Mouse (Mus musculus) kidney, postnatal 10 days (tissue): Measurements from ENCODE around the gene Stat4.
A peak's percentile ranks its signal among the peaks of the same experiment; 100 is the strongest.
"Not testable (repeated sequence)": the region's sequence is repeated elsewhere in the genome, so short reads cannot be mapped to it uniquely, and the experiment has no call there.

ENCODE experiments used
- DNase-seq: peaks from one replicate; pipeline ENCODE4 v3.0.0; 2021; ENCODE audit warnings: mixed read lengths

Stat4 gene

DNA sequence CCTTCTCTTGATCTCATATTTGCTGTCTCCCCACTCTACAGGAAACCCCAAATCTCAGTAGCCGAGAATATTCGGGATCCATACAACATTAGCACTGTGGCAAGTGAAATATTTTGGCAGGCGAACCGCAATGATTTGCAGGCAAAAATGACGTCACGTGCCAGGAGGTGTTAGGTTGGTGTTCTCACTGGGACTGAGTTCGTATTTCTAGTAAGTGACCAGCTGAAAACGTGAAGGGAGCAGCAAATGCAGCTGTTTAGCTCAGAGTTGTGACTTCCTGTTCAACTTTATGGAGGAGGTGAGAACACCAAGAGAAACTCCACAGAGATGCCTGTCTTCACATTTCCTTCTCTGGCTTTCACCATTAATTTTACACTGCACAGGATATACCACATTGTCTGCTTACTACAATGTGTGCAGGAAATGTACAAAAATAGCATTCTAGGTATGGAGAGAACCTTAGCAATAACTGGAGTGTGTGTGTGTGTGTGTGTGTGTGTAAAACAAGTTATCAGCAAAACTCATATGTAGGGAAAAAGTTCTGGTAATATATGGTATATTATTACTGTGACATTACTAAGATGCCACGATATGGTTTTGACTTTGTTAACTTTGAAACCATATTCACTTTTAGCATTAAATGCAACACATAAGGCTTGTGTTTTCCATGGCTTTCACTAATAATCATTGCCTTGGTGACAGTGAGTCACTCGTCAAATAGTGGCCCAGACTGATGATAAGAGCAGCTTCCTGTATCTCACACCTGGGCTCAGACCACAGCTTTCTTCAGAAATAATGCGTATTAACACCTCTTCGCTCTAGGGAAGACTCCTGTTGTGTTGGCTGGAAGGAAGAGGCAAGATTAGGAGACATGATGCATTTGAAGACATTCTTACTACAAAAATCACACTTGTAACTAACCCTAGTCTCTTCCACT lies 48.1 kb downstream of the Stat4 start:
- DNase-seq, result no peak

DNA sequence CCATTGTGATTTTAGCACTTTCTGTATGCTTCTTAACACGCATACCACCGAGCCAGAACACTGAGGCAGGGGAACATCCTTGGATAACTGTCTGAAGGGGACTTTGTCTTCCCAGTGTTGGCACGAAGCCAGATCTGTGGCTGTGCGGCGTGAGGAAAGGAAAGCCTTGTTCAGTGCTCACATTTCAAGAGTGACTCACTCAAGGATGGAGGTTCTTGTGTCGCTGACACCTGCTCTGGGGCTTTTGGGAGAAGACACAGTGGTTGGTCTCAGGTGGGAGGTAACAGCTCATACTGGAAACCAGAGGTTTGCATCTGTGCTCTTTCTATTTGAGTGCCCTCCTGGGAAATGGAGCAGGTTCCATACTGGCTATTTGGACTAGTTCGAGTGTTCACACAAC lies 52.2 kb downstream of the Stat4 start:
- peak; percentile 57 for DNase-seq

DNA sequence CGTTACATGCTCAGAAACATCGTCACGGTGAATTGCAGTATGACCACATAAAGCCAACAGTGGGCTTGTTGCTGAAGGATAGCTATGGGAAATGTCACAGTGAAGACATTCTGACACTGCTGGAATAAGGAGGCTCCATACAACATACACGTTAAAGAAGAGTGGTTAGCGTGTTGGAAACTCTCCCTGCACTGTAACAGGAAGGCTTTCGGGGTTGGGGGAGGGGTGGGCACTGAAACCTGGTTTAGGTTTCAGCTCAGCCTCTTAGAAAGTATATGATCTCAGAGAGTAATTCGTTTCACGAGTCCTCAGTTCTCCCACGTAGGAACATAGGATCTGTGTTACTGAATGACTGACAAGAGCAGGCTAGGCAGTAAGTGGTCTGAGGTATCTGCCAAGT lies 52.7 kb downstream of the Stat4 start:
- DNase-seq, result no peak

DNA sequence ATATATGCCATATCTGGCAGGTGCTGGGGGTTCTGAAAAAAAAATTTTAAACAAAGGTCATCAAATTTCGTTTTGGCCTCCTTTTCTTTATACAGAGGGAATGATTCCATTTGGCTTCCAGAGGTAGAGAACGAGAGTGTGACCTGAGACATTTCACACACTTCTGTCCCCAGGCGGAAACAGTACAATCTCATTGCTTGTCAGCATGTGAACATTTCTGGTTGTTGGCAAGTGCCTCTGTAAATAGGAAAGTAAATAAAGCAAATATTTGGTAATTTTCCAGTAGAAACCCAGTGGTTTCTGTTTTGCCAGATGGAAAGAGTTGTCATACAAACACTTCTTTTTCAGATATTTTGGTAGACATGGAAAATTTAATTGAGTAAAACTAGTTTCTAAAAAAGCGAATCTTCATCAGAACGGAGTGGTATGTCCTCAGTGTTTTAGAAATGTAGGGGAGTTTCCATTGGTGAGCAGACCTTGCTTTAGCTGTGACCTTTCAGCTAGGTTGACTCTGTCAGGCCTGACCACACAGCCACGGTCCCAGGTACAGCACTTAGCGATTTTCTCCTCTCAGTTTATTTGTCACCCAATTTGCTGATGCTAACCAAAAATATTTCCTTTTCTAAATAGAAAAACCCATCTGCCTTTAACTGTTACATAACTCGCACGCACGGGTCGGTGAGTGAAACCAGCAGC lies 53.6 kb downstream of the Stat4 start:
- no peak for DNase-seq

DNA sequence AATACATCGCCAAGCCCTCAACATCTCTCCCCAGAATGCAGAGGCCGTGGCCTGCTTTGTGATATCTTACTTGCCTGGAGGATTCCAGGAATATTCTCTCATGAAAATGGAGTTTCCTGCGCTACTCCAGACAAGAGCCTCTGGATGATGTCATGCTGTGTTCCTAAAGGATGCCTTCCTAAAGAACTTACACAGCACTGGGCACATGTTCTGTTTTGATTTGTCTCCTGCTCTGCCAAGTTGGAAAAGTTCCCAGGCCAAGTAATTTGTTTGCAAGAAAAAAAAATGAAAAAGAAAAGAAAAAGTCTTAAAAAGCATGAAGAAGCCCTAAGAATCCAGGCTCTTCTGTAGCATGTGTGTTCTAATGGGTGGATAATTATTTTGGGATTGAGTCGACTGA lies 56.2 kb downstream of the Stat4 start:
- no peak for DNase-seq

DNA sequence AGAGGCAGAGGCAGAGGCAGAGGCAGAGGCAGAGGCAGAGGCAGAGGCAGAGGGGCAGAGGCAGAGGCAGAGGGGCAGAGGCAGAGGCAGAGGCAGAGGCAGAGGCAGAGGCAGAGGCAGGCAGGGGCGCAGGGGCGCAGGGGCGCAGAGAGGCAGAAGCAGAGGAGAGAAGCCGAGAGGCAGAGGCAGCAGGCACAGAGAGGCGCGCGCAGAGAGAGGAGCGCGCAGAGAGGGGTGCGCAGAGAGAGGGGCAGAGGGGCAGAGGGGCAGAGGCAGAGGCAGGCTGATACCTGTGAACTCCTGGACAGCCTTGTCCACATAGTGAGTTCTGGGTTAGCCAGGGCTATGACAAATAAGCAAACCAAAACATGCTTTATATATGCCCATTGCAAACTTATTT lies 59.9 kb downstream of the Stat4 start:
- not testable (repeated sequence) for DNase-seq

DNA sequence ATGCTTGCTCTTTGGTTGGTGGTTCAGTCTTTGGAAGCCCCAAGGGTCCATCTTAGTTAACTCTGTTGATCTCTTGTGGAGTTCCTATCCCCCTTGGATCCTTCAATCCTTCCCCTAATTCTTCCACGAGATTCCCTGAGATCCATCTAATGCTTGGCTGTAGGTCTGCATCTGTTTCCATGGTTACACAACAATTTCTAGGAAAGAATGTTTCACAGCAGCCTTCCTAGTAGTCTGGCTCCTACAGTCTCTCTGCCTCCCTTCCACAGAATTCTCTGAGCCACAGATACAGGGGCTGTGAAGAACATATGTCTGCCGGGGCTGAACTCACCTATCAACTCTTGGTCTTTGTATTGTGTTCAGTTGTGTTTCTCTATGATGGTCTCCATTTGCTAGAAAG lies 61.8 kb downstream of the Stat4 start:
- no peak for DNase-seq

DNA sequence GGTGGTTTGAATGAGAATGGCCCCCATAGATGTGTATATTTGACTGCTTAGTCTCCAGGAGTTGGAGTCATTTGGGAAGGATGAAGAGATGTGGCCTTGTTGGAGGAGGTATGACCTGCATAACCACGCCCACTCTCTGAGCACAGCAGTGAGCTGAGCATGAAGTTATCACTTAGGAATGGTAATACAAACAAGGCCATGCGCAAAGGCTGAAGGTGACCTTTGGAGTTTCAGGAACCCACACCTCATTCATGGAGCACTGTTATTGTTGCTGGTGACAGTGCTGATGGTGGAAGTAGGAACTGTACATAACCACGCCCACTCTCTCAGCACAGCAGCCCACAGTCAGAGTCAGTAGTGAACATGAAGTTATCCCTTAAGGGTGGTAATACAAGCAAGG lies 62.9 kb downstream of the Stat4 start:
- no peak for DNase-seq

DNA sequence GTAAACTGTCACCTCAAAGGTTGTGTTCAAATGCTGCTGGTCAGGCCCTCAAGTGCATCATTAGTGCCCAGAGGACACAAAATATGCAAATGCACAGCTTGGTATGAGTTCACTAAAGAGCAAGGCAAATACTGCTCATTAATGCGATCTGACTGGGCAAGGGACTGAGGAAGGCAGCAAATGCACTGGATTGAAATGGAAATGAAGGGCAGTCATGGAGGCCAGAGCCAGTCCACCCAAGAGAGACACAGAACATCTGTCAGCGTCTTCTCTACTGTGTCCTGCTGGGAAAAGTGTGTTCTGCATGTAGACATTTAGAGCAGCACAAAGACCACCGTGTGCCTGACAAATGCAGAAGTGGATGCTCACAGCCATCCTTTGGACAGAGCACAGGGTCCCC lies 64.6 kb downstream of the Stat4 start:
- no peak for DNase-seq

DNA sequence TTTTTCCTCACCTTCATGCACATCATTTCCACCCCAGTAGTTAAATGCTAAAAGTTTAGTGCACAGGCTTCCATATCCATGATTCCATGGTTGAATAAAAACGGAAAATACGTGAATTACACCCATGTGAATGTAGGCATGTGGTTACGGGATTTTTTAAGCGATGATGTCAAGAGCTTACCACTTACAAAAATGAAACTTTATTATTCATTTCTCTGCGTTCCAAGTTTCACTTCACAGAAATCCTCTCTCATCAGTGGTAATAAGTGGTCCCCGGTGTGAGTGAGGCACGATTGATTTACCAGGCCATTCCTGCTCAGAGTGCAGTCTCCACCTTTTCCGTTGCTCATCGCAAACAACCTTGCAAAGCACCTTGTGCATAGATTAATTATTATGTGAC lies 66.0 kb downstream of the Stat4 start:
- no peak for DNase-seq

DNA sequence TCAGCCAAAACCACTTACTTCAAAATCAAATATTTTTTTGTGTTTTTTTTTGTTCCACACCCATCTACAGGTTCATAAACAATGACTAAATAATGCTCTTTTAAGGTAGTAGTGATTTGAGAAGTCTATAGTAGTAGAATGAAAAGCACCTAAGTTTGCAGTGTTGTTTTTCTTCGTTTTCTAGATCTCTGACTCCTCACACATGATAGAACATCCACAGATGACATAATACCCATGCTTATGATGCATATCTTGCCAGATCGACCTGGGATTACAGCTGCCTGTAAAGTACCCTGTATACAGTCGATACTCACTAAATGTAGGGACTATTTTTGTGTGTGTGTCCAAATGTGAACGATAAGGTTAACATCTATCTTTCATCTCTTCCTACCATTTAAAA lies 69.0 kb downstream of the Stat4 start:
- DNase-seq, result no peak

DNA sequence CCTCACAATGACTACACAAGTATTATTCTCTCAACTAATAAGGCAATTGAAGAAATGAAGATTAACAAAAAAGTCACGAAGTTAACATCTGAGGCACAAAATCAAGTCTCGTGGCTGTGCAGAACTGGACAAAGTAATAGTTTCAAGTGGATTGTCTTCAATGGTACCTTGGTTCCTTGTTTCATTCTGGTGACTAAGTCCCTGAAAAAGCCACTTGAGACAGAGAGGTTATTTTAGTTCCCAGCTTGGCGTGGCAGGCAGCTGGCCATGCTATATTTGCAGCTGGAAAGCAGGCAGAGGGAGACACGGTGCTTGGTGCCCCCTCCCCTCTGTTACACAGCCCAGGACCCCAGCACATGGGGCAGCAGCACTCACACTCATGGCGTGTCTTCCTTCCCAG lies 70.2 kb downstream of the Stat4 start:
- DNase-seq, result no peak

DNA sequence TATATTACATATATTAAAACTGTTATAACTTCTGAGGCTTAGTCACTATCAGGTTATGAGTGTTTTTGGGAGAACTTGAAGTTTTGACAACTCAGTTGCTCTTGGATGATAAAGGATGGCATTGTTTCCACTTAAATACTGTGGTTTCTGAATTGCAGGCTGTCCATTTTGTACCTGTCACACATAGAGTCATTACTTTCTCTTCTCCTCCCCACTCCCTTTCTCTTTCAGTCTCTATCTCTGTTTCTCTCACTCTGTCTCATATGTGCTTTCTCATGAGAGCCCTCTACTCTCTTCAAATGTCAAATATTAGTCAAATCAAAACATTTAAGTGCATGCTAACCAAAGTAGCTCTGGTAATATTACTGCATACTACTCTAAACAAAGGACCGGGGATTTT lies 79.3 kb downstream of the Stat4 start:
- DNase-seq, result no peak

DNA sequence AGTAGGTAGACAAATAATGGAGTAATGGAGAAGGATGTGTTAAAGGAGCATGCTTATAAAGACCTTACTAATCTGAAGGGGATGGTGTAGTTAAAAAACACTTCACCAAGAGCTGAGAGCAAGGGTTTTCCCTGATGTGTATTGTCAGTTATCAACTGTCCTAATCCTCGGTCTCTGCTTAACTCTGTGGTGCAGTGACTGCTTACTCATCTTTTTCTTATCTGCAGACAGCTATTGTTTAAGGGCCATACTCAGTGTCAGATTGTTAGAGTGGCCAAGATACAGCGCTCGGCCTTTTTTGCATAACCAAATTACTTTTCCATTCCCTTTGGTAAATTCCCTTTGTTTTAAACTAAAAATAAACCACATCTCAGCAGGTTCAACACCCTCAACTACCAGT lies 79.7 kb downstream of the Stat4 start:
- no peak for DNase-seq

DNA sequence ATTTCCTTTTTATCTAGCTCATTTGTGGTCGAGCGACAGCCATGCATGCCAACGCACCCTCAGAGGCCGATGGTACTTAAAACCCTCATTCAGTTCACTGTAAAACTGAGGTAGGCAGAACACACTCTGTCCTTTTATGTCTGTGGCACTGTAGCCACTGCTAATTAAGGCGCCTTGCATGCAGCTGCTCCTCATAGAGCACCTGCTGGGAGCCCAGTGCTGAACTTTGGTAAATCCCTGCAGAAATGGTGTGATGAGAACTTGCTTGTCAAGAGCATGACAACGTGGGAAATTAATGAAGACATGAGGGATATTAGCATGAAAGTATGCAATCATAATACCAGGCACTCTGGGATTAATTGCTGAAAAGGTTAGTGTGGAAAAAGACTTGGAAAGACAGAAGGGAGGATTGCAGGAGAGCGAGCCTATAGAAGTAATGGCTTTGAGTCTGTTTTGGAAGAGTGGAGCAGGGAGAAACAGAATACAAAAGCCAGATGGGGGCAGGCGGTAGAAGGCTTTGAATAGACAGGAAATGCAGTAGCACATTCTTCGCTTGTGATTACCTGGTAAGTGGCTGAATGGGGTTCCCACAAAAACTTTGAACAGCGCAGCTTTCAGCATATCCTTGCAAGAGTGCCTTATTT lies 92.9 kb downstream of the Stat4 start:
- DNase-seq, result no peak

DNA sequence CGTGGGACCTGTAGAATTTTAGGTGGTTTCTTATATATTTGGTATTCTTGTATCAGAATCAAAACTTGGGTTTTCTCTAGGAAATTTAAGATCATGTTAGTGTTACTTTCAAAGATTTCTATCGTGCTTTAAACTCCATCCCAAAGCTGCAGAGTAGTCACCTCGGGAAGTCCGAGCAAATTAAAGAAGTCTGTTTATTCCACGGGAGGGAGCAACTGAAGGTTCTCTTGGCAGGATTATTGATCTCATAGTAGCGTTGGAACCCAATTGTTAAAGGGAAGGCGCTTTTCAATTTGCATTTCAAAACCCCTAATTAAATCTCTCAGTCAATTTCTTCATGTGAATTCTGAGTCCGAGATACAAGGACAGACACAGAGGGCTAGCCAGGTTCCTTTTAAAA lies 93.4 kb downstream of the Stat4 start:
- no peak for DNase-seq

DNA sequence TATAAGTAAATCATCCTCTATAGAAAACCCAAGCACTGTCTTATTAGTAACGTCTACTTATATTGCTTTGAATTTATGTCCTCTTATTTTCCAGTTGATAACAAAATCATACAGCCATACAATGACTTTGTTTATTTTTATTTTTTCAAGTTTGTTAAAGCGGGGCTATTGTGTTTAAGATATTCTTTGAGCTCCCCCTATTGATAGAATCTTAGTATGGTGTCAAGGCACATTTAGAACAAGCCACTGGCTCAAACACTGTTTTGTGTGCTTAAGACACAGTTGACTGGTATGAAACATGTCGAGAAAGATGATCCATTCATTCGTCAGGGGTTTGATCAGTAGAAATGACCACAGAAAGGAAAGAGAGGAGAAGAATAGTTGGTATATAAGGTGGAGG lies 99.3 kb downstream of the Stat4 start:
- no peak for DNase-seq

DNA sequence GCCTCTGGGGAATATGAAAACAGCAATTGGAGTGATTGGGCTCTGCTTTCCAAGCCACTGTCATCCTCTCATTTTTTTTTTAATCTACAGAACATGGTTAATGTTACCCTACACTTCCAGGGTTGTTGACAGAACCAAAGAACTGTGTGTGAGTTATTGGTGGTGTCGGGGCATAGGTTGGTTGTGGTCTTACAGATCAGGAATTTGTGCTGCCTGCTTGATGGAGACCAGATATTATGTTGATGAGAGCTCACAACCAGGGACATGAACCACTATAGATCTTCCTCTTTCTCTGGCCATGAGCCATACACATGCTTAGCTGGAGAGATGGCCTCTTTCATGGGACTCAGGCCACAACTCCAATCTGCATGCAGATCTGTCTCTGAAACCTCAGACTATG lies 100.2 kb downstream of the Stat4 start:
- no peak for DNase-seq

DNA sequence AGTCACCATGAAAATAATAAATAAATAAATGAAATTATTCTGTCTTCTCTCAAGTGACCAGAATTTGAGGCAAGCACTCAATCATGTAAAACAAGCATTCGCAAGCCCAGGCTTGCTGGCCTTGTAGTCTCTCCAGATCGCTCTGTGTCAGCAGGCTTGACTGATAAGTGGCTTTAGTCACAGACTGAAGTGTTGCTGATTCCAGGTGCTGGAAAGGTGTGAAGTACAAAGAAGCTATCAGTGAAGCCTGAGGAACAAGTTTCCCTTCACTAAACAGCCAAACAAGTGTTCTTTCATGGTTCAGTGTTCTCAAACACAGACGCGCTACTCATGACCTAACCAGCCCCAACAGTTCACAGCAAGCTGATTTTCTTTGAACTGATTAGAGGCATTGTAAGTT lies 101.7 kb downstream of the Stat4 start:
- DNase-seq, result no peak

DNA sequence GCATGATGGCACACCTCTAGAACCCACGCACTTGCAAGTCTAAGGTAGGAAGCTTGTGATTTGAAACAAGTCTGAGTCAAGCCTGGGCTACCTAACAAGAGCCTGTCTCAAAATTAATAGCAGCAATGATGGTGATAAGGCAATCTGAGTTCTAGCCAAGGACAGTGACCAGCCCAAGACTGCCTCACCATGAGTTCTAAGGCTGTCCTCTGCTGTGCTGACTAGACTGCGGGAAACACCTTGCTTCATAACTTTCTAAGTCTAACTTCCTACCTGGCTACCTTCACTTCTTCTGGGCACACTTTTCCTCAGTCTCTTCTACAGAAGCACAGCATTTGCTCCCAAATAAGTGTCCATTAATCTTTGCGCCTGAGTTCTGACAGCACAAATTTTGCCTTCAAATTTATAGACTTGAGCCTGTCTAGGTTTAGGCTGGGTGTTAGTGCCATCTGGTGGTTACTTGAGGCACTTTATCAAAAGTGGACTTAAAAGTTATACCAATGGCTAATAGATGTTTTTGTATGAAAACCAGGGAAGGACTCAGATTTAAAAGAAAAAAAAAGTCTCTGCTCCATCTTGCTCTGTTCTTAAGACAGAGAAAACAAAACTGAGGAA lies 111.8 kb downstream of the Stat4 start:
- DNase-seq, result peak; percentile 62

DNA sequence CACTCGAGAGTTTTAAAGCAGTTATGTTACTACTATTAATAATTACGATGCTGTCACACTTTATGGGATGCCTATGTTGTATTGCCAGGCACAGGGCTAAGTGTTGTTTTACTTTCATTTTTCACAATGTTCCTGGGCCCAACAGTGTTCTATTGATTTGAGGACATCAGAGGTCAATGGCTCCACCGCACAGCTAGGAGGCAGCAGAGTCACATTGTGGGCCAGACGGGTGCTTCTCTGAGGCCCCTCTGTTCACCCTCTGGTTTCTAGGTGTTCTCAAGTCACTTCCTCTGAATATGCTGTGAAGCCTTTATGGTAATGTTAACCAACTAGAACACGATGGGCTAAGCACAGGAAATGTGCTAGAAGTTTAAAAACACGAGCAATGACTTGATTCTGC lies 113.5 kb downstream of the Stat4 start:
- DNase-seq, result peak; percentile 11

DNA sequence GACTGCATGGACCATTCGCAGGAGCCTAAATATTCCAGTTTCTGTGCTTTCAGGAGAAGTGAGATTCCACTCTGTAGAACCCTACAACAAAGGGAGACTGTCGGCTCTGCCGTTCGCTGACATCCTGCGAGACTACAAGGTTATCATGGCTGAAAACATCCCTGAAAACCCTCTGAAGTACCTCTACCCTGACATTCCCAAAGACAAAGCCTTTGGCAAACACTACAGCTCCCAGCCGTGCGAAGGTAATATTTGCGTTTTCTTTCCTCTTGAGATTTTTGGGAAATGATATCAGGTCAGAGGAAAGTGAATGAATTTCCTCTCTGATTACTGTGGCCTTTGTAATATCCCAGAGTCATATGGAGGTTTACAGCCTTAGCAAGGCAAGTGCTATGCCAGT lies 115.8 kb downstream of the Stat4 start:
- no peak for DNase-seq

DNA sequence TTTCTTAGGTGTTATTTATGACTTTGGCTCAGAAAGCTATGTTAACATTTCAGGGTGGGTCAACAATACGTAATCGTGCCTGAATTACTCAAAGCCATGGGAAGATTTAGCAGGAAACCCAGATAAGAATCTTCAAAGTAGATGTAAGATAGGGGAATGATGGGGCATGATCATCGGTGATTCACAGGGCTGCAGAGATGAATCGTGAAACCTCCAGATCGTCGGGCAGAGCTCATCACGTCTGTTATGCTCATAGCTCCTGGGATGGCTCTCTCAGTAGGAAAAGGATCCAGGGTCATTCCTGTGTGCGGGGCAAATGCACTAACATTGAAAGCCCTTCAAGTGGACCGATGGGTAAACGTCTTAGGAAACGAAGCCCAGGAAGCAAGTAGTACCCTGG lies 120.3 kb downstream of the Stat4 start:
- DNase-seq, result no peak

DNA sequence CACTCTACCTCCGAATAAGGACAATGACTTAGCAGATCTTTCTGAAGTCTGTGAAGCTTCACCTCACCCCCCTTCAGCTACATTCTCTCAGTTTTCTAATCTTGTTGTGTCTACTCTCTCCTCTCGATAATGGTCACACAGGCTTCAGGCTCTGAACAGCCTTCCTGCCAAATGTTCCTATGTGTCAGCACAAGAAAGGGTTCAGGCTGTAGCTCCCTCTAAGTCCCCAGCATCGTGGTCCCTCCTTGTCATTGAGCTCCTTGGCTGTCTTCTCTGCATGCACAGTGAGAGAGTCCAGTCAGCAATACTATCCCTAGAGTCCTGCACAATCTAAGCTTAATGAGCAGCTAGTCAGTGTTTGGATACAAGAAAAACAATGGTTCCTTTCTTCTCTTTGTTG lies 124.3 kb downstream of the Stat4 start:
- no peak for DNase-seq
